Mouse (Mus musculus) bone marrow, adult 2 months (tissue): ENCODE data around the gene Hist1h3d.

Experiments
- CTCF ChIP-seq: fragments of 200-500 bp; IDR thresholded peaks from 2 replicates; pipeline ENCODE4 v1.5.1; 2011; ENCODE audit warnings: low read length, control low read depth; ENCODE audit not compliant: control insufficient read depth, insufficient read depth
- POLR2A ChIP-seq: fragments of 200-500 bp; IDR thresholded peaks from 2 replicates; pipeline ENCODE4 v1.6.1; 2011; ENCODE audit warnings: low read depth, mild to moderate bottlenecking, control low read depth, low read length, borderline replicate concordance; ENCODE audit not compliant: control insufficient read depth

- TF ChIP-seq CTCF: no peak
- TF ChIP-seq POLR2A: no peak
These were observed 11.1 kb upstream of the Hist1h3d start for GRCm38 (mm10) chr13:23564482-23564881.
